Mouse (Mus musculus) layer of hippocampus, postnatal 25 days (tissue): Measurements from ENCODE around the gene Ptprn2. TPM values are rescaled to one million over a fixed set of nuclear protein-coding genes. Genes with fewer than 3 reads are reported as not detected.

ENCODE experiments used
- DNase-seq, 2 experiments: peaks; one replicate each; pipeline ENCODE4 v3.0.0; 2022; ENCODE audit warnings: mixed read lengths in 2 of 2, low spot score in 1 of 2; ENCODE audit errors: extremely low spot score in 1 of 2
- total RNA-seq, 2 experiments: library from RNA; stranded (reverse); gene quantifications; 2 replicates each; pipeline ENCODE4 v1.2.3; 2021

Ptprn2 gene
- total RNA-seq, 2 experiments from 2014 or later = 303 to 317 TPM

DNA sequence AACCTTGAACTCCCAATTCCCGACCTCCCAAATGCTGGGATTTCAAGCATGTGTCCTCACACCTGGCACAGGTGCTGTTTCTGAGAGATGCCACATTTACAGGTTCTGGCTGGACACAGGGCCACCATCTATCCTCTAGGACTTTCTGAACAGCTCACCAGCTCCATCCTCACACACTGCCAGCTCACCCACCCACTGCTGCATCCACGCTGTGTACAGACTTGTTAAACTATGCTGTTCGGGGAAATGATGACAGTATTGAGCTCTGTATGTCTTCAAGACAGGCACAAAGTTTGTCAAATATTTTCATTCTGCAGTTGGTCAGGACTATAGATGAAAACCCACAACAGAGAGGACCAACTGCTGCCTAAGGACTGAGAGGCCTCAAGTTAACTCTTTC, 751.5 kb downstream of the Ptprn2 start:
- no peak for DNase-seq

DNA sequence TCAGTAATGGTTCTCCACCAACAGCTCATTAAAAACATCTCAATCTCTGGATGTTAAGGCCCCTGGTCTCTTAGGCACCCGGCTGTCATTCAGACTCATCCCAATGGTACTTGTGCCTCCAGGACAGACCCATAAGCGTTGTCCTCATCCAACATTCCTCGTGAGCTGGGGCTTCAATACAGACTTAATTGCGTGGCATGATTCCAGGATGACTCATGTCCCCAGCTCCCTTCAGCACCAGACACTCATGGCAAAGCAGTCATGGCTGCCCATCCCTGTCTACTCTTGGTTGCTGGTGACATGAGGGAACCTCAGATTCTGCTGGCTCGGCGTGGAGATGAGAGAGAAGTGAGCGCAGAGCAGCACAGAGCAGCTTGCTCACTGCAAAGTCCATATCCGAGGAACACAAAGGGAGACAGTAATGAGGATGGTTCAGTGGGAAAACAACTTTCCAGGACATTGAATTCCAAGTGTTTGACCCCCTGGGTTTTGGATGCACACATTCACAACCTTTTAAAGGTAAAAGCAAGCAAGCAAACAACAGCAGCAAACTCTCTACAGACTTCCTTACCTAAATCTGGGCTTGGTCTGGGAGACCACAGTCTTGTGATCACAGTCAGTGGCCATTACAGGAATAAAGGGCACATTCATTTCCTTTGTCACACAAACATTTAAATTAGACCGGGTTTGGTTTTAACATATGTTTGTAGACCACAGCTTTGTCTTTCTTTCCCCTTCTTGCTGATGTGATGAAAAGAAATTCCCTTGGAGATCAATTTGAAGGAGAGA, 754.6 kb downstream of the Ptprn2 start:
- no peak for DNase-seq

DNA sequence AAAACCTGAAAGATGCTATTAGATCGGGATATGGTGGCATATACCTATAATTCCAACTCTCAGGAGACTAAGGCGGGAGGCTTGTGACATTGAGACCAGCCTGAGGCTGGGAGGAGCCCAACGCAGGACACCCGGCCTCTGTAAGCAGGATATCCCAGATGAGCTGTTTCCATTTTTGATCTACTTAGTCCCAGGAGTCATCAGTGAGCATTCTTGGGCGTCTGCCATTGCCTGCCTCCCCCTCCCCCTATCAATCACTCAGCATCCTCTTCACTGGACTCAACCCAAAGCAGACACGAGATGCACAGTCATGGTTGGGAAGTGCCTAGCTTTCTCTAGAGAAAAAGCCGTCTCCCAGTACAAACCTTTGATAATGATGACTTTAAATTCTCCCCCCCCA, 756.7 kb downstream of the Ptprn2 start:
- no peak for DNase-seq

DNA sequence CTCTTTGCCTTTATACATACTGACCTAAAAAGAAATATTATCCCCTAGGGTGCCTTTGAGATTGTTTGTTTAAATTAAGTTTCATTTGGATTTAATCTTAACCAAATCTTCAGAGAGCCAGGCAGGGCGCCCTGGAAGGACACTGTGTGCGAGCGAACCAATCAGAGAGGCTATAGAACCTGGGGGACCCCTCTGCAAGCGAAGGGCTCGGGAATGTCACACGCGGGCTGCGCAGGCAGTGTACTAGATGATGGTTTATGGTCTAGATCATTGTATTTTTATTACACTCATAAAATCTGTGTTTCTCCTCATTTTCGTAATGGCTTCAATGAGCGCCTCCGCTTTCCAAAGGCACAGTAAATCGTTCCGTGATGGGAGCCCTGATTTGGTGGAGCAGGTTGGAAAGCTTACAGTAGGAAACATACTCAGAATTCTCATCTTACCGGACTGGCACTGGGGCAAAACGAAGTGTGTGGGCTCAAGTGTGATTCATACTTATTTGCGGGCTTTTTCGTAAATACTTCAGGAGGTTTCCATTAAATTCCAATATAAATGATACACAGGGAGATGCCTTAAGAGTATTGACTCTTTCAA, 760.5 kb downstream of the Ptprn2 start:
- DNase-seq = no peak

DNA sequence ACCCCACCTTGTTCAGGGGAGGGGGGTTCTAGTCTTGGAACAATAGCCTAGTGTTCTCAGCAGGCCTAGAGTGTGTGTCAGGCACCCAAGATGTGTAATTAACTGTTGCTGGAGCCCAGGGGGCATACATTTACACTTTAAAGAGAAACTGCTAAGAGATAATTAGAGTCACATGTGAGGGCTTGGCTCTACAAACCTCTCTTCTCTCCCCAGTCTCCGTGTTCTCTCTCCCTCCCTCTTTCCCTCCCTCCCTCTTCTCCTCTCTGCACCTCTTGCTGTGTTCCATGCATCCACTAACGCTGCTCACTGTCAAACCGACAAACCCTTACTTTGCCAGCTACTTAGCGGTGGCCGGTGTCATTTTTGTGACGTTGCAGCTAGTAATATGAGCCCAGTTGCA, 764.9 kb downstream of the Ptprn2 start:
- no peak for DNase-seq

DNA sequence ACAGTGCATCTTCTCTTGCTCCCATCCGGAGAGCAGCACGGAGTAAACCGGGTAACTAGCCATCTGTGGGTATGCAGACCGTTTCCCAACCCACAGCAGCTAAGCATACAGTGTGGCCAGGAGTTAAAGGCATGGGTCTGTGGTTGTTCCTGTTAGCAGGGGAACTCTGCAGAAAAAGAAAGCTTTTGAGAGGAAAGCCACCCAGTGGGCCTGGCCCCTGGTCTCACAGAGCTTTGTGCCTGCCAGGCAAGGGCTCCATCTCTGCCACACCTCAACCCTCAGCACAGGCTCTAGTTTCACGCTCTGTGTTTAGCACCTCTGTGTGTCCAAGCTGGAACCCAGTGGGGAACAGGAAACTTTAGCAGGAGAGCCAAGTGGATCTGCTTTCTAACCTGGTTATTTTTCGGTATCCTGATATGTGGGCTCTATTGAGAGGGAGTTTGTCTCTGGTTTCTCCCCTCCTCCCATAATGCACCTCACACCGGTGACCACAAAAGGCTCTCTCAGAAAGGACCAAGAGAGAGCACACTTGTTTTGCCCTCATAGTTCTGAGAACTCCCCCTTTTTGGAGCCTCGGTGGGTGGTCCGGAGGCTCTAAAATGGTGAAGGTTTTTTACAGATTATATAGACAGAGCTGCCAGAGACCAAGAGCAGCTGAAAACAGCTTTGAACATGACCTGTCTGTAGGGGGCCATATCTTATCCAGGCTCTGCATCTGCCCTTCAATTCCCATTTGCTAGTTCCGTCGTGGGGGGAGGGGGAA, 766.3 kb downstream of the Ptprn2 start:
- DNase-seq = no peak

DNA sequence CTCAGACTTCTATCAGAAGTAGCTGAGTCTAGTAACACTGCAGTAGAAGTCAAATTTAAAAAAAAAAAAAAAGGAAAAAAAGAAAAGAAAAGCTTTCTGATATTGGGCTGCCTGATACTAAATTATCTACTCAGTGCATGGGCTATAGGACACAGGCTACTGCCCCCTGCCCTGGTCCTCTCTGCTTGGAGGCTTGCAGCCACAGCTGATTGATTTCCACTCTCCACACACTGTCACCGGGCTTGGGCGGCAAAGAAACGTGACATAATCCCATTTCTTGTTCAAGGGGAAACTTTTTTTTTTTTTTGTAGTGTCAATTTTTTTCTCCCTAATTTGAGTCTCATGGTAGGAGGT, 766.9 kb downstream of the Ptprn2 start:
- DNase-seq = no peak

DNA sequence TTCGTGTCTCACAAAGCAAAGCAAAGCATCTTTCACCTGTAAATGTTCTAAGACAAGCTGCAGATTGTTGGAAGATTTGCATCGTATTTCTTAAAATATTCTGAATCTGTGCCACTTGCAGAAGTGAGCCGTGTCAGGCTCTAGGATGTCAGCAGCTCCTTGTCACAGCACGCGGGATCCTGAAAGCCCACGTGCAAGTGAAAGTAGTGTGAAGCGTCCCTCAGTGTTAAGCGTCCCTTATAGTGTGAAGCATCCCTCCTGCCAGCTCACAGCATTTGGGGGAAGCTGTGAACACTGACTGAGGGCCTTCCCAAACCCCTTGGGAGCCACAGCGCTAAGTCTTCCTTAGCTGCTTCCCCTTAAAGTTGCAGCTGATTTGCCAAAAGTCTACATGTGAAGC, 768.8 kb downstream of the Ptprn2 start:
- DNase-seq = no peak

DNA sequence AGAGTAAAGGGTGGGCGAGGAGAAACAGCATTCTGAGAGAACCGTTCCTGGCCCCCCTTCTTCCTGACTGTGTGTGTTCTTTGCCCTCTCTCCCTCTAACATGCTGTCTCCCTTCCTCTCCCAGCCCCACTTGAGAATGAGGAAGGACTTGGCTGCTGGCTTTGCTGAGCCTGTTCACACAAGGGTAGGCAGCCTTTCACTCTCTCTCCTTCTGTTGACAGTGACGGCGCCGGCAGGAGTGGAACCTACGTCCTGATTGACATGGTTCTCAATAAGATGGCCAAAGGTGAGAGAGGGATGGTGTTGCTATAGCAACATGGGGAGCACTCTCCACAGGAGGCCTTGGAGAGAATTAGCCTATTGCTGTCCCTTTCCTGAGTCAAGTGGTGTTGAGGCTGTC, 769.8 kb downstream of the Ptprn2 start:
- DNase-seq = no peak

DNA sequence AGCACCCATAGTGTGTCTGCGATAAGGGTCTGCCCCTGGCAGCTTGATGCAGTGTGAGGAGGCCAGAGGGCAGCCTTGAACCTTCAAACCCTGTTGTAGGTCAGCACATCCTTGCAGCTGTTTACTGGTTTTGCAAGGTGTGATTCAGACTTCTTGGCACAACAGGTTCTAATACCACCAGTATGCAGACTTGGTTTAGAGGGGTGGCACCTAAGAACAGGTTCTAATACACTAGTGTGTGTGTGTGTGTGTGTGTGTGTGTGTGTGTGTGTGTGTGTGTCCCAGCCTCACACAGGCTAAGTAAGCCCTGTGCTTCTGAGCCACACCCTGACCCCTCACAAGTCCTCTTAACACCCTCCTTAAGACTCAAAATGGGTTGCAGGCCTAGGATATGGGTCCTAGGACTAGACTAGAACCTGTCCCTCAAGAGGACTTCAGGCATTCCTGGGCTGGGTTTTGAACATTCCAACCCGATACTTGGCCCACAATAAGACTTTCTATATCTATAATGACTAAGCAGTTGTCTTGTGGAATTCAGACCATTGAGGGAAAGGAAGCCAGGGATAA, 770.3 kb downstream of the Ptprn2 start:
- DNase-seq = no peak

DNA sequence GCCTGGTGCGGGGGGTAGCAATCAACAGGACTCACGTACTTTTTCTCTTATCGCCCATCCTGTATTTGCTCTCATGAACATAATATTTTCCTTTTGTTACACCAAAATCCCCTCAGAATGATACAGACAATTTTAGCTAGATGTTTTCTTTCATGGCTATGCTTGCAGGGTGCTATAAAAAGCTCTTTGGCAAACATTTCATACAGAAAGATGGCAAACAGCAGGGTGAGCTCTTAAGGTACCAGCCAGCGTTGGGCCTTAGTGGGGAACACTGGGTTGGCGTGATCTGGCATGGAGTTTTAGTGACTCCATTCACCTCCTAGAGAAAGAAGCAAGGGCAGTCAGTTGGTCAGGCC, 771.3 kb downstream of the Ptprn2 start:
- no peak for DNase-seq

DNA sequence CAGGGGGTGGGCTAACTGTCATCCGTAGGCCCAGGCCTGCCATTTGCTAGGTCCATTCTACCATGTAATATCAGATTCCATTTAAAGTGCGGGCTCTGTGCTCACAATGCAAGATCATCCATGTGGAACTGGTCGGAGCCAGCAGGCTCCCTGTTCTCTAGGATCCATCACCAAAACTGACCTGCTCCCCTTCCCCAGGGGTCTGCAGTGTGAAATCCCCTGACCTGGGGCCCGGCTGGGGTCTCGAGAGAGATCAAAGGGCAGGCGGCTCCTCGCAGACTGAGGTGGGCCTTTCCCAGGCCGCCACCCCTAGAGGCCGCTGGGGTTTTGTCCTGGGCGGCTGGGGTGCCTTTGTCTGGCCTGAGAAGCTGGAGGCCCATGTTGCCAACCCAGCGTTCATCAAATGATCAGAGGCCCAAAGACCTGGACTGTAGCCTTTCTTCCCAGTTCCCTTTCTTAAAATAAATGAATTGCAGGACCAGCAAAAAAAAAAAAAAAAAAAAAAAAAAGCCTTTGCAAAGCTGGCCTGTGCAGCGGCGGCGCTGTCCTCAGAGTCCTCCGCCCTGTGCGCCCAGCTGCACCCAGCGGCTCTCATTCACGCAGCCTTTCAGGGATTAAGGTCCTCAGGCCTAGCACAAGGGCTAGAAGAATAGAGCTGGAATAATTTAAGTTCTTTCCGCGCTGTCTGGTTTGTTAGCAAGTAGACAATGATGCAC, 771.8 kb downstream of the Ptprn2 start:
- DNase-seq = no peak

DNA sequence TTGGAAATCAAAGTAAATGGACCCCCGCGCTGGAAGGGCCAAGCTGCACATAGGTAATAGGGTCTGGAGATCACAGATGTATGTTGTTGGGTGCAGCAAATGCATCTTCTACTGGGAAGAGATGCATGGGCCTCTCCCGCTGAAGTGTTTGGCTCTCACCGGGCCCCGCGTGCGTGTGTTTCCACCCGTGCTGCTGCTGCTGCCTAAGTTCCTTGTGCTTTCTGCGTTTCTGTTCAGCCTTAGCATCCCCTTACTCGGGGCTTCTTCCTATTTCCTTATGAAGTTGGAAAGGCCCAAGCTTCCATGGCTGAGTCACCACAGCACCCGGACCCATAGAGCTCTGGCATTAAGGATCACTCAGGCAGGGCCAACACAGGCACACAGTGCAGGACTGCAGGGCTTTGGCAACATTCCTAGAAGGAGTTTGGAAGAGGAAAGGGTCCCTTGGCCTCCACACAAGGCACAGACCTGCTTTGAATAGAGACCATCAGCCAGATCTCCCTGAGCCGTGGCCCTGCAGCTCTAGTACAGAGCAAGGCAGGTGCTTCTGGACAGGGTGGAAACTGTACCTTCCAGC, 772.5 kb downstream of the Ptprn2 start:
- DNase-seq = no peak

DNA sequence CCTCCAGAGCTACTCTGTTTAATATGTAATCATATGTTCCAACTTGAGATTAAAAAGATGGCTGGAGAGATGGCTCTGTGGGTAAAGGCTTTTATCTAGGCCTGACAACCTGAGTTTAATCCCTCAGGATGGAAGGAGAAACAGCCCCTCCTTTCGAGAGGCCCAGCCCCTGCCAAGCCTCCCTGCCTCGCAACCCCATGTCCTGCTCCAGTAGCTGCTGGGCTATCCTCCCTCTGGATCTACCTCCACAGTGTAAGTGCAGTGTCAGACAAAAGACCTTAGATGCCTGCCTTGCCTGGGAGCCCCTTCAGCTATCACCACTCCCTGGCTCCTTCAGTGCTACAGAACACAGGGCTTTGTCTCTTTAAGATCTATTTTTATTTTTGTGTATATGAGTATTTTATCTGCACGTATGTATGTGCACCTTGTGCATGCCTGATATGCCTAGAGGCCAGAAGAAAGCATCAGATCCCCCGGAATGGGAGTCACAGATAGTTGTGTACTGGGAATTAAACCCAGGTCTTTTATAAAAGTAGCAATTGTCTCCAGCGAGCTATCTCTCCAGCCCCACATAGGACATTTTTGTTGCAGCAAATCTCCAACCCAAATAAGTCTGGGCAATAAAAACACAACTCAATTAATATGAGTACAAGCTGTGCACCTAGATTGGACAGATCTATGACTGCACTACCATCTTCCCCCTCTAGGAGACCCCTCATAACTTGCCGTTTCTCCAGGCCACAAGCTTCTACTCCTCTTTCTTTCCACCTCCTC, 775.1 kb downstream of the Ptprn2 start:
- no peak for DNase-seq

DNA sequence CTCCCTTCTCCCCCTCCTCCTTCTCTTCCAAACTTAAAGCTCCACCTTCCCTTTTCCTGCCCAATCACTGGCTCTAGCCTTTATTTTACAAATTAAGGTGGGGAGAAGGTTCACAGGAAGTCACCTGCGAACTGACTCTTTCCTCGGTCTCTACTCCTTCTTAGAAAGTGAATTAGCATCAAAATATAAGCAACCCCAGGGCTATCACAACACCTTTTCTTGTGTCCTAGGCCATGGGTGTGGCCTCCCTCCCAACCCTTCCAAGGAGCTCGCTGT, 775.6 kb downstream of the Ptprn2 start:
- no peak for DNase-seq

DNA sequence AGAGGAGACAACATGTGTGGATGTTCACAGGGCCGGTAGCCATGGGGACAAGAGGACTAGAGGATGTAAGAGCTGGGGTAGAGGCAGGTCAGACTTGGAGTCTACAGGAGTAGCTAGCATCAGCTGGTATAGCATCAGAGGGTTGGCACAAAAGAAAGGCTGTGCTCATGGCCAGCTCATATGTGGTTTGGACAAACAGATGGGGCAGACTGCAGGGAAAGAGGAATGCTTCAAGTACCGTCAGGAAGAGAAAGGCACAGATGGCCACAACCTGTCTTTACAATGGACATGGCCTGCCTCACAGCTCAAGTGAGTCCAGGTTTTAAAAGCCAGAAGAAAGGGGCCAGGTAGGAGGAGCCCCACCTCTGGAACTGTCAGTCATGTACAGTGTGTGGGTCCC, 776.5 kb downstream of the Ptprn2 start:
- DNase-seq = no peak

DNA sequence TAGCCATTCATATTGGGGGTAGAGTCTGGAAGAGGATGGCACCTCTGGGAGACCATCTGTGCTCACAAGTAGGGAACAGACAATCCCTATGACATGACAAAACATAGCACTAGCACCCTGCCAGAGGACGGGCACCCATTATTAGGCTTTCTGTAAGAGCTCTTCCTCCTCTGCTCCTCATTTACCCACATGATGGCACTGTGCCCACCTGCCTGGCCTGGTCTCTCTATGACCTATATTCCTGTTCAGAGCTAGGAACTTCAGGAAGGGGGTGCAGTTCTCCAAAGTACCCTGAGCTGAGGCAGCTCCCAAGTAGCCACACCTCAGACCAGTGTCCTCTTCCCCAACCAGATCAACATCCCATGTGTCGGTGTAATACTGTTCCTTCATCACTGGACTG, 777.6 kb downstream of the Ptprn2 start:
- DNase-seq = no peak

DNA sequence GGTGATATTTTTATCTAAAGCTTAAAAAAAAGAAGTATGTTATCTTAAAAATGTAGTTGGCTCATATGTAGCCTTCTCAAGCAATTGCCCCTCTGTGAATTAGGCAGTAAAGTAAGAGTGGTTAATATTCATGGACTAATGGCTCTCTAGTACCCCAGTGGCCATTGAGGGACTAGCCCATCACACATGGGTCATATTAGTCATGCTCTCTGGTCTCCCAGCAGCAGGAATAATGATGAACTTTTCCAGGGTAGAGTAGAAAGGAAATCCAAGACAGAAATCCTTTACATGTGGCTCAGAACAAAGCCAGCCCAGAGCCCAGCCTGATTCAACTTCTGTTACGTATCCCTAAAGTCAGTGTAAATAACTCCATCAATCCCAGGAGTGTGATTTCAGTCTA, 779.7 kb downstream of the Ptprn2 start:
- no peak for DNase-seq

DNA sequence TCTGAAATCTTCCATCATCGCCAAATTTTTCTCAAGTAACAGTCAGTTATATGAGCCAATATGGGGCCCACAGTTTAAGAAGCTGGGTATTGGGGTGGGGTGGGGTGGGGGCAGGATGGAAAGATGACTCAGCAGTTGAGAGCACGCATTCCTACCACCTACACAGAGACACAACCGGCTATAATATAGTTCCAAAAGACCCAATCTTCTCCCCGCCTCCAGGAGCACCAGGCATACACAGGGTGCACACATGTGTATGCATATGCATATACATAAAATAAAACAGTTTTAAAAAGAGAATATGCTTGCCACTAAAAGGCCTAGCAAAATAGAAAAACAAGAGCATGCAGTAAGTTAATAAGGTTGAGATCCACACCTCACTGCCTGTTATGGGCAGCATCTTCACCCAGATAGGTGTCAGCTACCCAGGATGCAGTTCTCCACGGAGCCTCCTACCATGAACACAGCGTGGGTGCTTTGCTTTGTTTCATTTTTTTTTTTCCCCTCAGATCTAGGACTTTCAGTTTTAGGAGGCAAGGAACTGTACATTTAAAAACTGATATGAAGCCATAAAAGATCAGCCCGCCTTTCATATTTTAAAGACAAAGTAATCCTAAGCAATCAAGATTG, 783.1 kb downstream of the Ptprn2 start:
- DNase-seq = no peak

DNA sequence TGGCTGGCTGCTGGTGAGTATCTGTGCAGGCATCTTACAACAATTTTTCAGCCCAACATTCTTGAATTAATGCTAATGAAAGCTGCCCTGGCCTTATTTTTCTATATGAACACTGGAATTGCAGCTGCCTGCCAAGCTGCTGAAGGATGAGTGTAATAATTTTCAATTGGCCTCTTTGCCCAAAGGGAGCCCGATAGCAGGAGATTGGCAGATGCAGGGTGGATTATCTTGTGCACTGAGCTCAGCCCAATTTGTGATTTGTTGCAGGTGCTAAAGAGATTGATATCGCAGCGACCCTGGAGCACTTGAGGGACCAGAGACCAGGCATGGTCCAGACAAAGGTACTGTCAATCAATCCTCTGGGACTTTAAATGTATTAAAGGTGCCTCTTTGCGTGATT, 783.8 kb downstream of the Ptprn2 start:
- no peak for DNase-seq
